Mouse (Mus musculus) urinary bladder, adult 18-20 months (tissue): ENCODE results near the gene Inca1.
A peak's percentile ranks its signal among the peaks of the same experiment; 100 is the strongest.

Experiments used
- DNase-seq, 2 experiments: peaks; one replicate each; pipeline ENCODE4 v3.0.0; 2022; ENCODE audit warnings: low spot score in 2 of 2, mixed read lengths in 2 of 2

Inca1 gene

DNA sequence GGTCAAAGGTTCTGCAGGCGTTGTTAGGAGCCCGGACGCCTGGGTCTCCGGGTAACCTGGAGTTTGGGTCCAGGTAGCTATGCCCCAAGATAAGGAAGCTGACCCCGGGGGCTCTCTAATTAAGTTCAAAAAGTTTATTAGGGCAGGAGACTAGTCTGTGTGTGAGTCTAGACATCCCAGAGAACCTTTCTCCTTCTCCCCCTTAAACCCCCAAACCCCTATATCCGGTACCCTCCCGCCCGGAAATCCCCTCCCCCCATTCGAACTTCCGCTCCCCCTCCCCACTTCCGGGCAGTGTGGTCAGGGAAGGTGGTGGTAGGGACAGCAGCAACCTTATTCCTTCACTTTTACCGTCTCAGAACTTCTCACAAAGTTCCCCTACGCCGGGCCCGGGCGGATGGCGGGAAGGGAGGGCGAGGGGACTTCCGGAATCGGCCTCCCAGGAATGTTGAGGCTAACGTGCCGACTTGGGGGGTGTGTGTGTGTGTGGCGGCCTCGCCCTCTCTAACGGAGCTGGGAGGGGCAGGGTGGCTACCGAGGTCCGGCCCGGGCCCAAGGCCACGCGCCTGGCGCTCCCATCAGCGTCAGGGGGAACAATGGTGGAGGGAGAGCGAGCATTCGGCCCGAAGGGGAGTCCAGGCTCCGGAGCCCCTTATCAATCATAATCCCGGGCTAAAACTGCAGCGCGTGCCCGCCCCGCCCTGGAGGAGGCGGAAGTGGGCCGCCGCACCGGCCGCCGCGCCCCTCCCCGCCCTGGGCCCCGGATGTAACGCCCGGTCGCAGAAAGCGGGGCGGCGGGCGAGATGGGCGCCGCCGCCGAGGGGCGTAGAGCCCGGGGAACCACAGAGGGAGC lies 46.4 kb downstream of the Inca1 start:
- DNase-seq: peak; percentile 57 to 60

DNA sequence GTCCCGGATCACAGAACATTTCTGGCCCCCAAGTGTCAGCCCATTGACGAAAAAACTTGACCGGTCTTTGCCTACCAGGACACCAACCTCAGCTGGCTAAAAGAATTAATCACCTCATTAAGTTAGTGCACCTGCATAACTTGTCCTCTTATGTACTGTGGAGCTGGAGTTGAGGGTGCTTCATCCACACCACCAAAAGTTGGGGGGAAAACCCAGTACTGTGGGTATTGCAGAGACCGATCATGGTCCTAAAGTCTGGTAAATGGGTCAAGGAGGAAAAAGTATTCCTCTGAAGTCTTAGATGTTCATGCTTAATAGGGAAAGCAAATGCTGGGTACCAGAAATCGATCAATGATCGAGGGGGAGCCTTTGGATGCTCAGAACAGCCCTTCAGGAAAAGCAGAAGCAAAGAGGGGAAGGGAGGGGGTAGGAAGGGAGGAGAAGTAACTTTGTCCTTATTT lies 47.0 kb downstream of the Inca1 start:
- no peak for DNase-seq

DNA sequence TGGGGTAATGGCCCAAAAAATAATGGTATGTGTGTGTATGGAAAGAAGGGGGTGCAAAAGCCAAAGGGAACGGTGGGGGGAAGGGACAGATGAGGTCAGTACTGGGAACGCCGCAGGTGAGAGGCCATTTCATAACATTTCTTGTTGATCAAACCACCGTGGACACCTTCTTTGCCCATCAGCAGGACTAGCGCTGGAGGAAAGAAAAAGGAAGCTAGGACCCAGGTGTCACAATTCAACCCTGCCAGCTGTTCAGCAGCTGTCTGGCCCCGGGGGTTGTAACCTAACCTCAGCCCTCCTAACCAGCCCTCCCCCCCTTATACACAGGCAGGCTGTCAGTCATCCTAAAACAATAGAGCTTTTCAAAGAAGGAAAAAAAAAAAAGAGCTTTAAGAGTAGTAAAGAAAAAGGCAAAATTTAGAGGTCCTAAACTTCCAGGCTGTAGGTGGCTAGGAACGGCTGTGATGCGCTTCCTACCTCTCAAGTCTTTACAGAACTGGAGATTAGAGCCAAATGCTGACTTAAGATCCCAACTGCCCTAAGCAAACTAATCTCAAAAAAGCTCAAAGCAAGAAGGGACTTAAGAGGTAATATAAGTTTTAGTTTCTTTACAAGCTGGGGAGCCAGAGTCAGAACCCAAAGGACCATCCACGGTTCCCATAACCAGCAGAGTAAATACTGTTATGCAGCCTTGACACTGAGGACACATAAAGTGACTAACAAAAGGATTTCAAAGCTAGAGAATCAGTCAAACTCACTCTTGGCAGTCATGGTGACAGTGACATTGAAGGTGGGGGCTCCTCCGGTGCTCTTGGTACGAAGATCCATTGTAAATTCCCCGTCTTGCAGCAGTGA lies 47.7 kb downstream of the Inca1 start:
- no peak for DNase-seq

DNA sequence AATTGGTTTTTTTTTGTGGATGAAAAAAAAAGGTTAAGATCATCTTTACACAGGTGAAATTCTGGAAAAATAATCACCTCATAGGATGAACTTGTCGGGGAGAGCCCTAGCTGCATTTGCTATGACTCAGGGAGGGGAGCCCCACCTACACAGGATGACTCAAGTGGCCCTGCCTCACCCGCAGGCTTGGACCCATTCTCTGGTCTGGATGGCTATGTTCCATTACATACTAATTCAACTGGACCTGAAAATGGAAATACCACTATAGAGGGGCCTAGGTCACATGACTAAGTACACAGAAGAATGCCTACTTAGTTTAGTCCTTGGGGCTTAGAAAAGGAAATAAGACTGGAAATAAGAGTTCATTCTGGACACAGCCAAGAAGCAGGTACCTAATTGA lies 48.6 kb downstream of the Inca1 start:
- DNase-seq: no peak

DNA sequence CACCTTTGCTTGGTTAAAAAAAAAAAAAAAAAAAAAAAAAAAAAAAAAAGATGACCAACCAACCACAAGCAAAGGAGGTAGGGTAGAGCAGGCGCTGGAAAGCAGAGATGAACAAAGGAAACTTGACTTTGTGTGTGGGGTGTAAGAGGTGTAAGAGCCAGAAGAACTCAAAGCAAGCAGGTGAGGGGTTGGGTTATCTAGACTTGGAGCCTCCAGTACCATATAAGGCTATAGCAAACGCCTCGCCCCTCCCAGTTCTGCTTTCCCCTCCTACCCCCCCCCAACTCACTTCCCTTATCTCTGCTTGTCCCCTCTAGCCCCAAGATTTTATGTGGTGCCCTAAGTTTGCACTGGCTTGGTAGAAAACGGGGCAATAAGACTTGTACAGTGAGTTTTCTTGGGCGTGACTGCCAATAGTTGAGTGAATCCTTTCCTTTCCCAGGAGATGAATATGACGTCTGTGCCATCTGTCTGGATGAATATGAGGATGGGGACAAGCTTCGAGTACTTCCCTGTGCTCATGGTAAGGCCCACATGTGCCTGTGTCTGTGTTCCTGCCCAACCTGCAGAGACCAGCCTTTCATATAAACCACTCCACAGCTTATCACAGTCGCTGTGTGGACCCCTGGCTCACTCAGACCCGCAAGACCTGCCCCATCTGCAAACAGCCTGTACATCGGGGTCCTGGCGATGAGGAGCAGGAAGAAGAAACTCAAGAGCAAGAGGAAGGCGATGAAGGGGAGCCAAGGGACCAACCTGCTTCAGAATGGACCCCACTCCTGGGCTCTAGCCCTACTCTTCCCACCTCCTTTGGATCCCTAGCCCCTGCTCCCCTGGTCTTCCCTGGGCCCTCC lies 49.4 kb downstream of the Inca1 start:
- DNase-seq: no peak

DNA sequence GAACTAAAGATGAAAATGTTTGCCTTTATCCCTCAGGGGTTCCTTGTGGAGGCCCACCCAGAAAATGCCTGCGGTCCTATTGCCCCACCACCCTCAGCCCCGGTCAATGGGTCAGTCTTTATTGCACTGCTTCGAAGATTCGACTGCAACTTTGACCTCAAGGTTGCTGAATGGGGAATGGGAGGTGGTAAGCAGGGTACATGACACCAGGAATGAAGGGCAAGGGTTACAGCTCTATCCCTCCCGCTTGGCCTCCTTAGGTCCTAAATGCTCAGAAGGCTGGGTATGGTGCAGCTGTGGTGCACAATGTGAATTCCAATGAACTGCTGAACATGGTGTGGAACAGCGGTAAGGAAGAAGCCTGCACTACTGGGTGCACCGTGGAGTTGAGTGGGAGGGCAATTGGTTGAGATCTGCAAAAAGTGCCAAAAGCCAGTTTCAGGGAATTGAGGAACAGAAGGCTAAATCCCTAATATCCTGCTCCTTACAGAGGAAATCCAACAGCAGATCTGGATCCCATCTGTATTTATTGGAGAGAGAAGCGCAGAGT lies 50.7 kb downstream of the Inca1 start:
- no peak for DNase-seq

DNA sequence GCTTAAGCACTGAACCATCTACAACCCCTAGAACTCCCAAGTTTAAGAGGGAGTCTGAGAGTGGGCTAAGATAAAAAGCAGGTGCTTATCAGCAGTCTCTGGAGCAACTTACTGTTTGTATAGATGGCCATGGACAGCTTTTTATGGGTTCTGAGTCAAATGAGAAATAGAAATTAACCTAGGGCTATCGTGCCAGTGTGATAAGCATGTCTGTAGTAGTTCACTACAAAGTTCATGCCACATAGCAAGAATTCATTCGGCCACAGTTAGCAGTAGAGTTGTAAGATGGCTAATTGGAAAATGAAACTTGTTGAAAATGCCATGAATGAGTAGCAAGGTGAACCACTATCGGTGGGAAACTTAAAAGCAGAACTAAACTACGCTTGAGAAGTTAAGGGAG lies 51.4 kb downstream of the Inca1 start:
- no peak for DNase-seq

DNA sequence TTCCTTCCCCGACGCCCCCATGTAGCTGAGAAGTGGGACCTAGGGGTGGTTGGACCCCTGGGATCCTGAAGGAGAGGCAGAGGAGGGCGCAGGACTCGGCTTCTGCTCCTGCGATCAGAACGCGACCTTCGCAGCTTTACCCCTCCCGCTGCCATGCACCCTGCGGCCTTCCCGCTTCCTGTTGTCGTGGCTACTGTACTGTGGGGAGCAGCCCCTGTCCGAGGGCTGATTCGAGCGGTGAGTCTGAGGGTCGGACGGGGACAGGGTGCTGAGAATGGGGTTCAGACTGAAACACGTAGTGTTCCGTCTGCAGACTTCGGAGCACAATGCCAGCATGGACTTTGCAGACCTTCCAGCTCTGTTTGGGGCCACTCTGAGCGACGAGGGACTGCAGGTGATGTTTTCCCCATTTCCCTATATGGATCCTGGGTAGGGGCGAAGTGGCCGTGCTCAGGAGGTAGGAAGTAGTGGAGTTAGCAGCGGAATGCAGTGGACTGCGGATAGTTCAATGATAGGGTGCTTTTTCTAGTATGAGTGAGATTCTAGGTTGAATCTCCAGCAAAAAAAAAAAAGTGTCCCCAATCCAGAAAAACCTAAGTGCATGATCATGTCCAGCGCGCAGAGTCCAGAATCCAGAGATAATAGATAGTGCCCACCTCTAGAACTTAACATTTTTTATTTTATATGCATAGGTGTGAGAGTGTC lies 52.1 kb downstream of the Inca1 start:
- DNase-seq: no peak

DNA sequence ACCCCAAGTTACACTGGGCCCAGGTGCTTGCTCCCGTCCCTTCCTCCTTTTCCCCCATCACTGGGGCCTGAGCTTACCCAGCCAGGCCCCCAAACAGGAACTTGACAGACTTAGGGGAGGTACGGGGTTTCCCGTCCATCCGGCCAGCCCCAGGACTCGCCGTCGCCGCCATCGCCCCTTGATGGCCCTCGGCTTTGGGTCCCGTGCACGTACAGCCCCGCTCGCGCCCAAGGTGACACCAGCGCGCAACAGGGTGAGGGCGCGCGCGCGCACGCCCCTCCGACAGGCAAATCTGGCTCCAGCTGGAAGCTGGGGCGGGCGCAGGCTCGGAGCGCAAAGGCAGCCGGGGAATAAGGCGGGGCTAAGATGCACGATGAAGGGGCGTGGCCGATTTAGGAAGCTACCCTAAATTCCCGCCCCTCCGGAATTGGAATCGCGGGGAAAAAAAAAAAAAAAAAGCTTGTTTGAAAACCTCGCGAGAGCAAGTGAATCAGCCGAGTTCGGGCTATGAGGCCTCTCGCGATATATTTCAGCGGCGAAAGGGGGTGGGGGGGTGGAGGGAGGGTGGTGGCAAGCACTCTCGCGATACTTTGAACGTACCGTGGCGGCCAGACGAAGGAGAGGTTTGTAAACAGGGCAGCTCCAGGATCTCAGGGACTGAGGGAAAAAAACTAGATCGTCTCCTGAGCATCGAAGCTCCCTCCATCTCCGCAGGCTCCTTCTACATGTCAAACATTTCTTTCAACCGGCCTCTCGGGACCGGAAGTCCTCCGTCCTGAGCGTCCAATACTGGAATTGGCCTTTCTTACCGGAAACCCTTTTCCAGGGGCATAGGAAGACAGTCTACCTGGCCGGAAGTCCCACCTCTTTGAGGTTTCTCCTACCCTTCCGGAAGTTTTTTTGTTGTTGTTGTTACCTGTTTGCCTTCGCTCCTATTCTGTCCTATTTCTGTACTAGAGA lies 53.0 kb downstream of the Inca1 start, which contains the start of the genes Rnf167 and Slc25a11:
Rnf167 (plus strand) TSS at position 545 of the 960 bp plus-strand sequence.
Slc25a11 (minus strand) TSS at position 789 of the 960 bp plus-strand sequence.
- peak; percentile 85 to 94 for DNase-seq

DNA sequence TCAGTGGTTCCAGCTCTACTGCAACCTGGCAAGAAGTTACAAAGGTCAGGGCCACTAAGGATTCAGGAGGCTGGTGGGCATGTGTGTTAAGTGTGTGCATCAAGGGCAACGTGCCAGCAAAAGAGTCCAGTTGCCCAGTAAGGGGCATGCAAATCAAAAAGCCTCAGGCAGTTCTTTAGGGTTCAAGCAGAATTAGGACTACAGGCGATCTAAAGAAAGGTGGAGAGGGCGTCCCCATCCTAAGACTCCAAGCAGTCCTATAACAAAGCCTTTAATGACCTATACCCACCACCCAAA lies 53.7 kb downstream of the Inca1 start:
- DNase-seq: no peak

DNA sequence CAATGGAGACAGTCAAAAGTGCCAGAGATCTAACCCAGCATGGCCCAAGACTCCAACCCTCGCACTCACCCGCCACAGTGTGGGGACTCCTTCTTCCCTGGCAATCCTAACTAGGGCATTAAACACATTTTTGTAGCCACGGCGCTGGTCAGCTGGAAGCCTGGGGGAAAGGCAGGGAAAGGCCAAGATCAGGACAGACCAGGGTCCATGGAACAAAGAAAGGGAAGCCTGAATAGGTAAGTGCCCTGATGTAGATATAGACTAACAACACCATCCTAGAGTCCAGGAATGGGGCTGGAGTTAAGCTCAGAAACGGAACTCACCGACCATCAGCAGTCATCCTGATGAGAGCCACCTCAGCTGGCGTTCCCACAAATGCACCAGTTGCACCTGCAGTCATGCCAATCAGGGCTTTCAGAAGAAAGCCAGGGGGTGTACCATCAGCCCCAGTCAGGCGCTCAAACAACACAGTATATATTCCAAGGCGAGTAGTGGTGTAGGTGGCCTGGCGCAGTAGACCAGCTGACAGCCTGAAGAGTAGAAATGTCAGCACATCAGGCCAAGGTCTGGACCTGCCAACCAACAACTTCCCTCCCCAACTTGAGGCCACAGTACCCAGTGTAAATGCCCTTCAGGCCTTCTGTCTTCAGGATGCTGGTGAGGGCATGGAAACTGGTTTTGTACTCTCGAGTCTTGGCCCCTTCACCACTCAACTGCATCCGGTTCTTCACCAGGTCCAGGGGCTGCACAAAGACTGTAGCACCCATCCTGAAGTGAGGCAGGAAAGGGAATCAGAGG lies 54.3 kb downstream of the Inca1 start:
- DNase-seq: no peak

DNA sequence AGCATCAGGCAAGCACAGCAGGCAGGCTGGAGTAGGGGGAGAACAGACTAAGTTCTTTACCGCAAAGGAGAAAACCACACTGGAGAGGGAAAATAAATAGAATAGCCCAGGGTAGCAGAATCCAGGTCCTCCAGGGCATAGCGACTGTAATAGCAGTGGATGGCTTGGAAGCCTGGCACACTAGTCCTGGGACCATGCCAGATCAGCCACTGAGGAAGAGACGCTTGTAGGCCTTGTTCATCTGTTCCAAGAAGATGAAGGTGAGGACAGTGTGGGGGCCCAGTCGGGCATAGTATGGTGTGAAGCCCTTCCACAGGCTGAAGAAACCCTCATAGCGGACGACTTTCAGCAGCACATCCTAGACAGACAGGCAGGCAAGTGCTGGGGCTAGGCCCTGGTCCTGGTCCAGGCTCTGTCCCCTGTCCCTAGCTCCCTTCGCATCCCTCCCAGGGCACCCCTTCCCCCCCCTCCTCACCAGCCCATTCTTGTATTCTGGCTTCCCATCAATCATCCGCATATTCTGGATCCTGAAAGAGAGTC lies 55.3 kb downstream of the Inca1 start:
- no peak for DNase-seq

DNA sequence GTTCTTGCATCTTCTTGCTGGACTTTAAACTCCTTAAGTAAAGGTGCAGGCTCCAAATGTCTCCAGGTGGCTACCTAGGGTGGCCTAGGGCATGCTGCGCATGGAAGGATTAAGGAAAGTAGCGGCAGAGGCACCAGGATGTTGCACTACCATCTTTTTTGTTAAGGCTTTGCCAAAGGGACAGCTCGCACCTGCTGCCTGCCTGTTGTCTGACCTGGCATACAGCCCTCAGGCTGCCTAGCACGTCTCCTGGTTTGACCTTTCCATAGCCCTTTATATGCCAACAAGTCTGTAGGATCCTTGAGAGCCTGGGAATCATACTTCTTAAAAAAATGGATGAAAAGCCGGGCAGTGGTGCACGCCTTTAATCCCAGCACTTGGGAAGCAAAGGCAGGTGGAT lies 56.9 kb downstream of the Inca1 start:
- no peak for DNase-seq

DNA sequence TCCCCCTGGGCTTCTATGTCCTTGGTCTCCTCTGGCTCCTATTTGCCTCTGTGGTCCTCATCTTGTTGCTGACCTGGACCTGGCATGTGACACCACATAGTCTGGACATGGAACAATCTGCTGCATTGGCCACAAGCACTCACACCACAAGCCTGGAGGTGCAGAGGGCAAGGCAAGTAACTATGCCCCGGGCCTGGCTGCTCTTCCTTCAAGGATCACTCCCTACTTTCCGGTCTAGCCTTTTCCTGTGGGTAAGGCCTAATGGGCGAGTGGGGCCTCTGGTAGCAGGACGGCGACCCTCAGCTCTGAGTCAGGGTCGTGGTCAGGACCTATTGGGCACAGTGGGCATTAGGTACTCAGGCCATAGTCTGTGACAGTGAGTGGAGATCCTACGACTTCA lies 58.7 kb downstream of the Inca1 start:
- DNase-seq: no peak

DNA sequence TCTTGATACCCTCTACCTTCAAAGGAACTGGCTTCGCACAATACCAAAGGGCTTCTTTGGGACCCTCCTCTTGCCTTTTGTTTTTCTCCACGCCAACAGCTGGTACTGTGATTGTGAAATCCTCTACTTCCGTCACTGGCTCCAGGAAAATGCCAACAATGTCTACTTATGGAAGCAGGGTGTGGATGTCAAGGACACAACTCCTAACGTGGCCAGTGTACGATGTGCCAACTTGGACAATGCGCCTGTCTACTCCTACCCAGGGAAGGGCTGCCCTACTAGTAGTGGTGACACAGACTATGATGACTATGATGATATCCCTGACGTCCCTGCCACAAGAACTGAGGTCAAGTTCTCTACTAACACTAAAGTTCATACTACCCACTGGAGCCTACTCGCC lies 60.0 kb downstream of the Inca1 start:
- no peak for DNase-seq

DNA sequence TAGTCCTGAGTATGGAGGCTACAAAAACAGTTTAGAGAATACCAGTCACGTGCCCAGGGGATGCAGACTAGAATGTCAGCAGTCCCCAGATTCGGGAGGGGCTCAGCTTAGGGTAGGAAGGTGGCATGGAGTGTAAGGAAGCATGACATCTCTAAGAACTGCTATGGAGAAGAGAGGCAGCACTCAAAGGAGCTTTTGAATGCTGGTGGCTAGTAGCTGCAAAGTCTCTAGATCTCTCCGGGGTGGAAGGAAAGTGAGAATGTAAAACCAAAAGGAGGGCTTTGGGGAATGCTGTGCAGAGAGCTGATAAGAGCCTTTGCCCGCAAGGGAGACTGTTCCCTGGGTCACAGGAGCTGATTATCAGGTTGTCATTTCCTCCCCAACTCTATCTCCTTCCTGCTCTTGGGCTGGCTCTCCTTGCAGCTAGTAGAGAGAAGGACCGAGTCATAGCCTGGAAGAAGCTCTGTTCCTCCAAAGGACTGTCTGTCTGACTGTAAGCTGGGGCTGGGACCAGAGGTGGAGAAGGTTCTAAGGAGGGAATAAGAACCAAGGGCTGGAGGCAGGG lies 61.2 kb downstream of the Inca1 start, which contains the start of gene Gp1ba:
Gp1ba (plus strand) TSS at position 409 of the 565 bp plus-strand sequence.
- no peak for DNase-seq
